Mouse (Mus musculus) layer of hippocampus, adult 11-12 months (tissue): ENCODE results near the gene Il18r1.

ENCODE experiments used
- DNase-seq: peaks from one replicate; pipeline ENCODE4 v3.0.0; 2022; ENCODE audit warnings: low spot score

Il18r1 gene

GRCm38 (mm10) chr1:40465477-40466430 is at the start of gene Il18r1:
Gene Il18r1, plus strand, starts transcription at chr1:40465552.
- DNase-seq, result no peak

- no peak for DNase-seq
Observed at GRCm38 (mm10) chr1:40417034-40417433, 48.3 kb upstream of the Il18r1 start.

- no peak for DNase-seq
Observed at GRCm38 (mm10) chr1:40418512-40418911, 46.8 kb upstream of the Il18r1 start.

GRCm38 (mm10) chr1:40423892-40424291 is 41.5 kb upstream of the Il18r1 start:
- DNase-seq, result no peak

GRCm38 (mm10) chr1:40427270-40427669 is 38.1 kb upstream of the Il18r1 start:
- DNase-seq, result no peak

GRCm38 (mm10) chr1:40427901-40428300 is 37.5 kb upstream of the Il18r1 start:
- no peak for DNase-seq

- DNase-seq, result no peak
Observed at GRCm38 (mm10) chr1:40428910-40429675, 36.3 kb upstream of the Il18r1 start, which contains the start of gene Il1rl1. Gene Il1rl1, plus strand, starts transcription at chr1:40429570.

GRCm38 (mm10) chr1:40430143-40430834 is 35.1 kb upstream of the Il18r1 start:
- no peak for DNase-seq

GRCm38 (mm10) chr1:40432169-40432568 is 33.2 kb upstream of the Il18r1 start:
- DNase-seq, result no peak

GRCm38 (mm10) chr1:40435936-40436335 is 29.4 kb upstream of the Il18r1 start:
- no peak for DNase-seq

GRCm38 (mm10) chr1:40437340-40437739 is 28.0 kb upstream of the Il18r1 start:
- no peak for DNase-seq

GRCm38 (mm10) chr1:40439504-40439903 is 25.8 kb upstream of the Il18r1 start:
- no peak for DNase-seq

GRCm38 (mm10) chr1:40444800-40445199 is 20.6 kb upstream of the Il18r1 start:
- no peak for DNase-seq

GRCm38 (mm10) chr1:40467306-40467705 is 2.0 kb downstream of the Il18r1 start:
- DNase-seq, result no peak

GRCm38 (mm10) chr1:40468805-40469204 is 3.5 kb downstream of the Il18r1 start:
- no peak for DNase-seq

- no peak for DNase-seq
Observed at GRCm38 (mm10) chr1:40469900-40470299, 4.5 kb downstream of the Il18r1 start.

GRCm38 (mm10) chr1:40472401-40472800 is 7.0 kb downstream of the Il18r1 start:
- DNase-seq, result no peak

- DNase-seq, result no peak
Observed at GRCm38 (mm10) chr1:40473640-40474039, 8.3 kb downstream of the Il18r1 start.

GRCm38 (mm10) chr1:40474336-40474735 is 9.0 kb downstream of the Il18r1 start:
- DNase-seq, result no peak

GRCm38 (mm10) chr1:40475697-40476096 is 10.3 kb downstream of the Il18r1 start:
- no peak for DNase-seq

- no peak for DNase-seq
Observed at GRCm38 (mm10) chr1:40476756-40477155, 11.4 kb downstream of the Il18r1 start.

GRCm38 (mm10) chr1:40479505-40479923 is 14.2 kb downstream of the Il18r1 start:
- DNase-seq, result no peak
